Mouse (Mus musculus) hindlimb bud, embryonic 11.5 days (tissue): ENCODE measurements around the gene Spsb1.

Experiments
- DNase-seq: peaks from one replicate; pipeline ENCODE4 v3.0.0-alpha.2; 2012; ENCODE audit warnings: low read depth, low spot score; ENCODE audit errors: extremely low spot score

Spsb1 gene

GRCm38 (mm10) chr4:149986671-149987417 is 32.0 kb upstream of the Spsb1 start:
- no peak for DNase-seq

DNA sequence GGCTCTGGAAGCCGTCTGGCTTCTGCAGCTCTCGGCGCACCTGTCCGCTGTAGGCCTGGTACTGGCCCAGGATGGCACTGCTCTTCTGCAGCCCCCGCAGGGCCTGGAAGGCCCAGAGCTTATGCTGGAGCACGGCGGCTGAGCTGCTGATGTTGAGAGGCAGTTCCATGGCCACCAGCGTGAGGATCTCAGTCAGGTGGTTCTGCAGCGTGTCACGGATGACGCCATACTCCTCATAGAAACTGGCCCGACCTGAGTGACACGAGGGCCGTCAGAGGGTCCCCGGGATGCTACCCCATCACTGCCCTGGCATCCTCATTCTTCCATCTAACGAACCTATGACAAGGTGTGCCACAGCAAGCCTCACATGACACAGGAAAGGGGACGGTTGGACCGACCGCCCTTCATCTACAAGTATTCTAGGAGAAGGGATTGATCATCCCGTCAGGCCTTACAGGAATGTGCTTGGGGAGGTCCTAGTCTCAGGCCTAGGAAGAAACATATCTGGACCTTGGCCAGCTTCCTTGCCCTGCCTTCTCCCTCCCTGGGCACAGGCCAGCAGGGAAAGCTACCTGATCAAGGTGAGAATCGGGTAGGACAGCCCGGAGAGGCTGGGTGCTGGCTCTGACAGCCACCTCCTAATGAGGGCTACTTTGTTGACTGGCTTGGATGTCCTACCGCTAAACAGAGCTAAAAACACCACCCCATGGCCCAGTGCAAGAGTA is 29.2 kb upstream of the Spsb1 start:
- no peak for DNase-seq

DNA sequence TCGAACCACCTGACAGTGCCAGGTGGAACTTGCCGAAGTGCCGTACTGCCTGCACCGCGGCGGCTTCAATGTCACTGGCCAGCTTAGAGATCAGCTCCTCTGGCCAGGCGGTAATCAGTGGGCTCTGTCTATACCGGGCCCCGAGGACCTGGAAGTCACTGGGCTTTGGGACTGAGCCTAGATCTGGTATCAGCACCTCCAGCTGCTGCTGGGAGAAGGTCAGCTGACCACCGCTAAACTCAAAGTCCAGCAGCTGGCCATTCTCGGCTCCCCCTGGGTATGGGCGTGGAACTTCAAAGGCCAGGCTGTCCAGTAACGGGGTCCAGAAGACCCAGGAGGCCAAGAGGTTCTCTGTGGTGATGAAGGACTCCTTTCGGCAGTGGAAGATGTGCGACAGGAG is 27.3 kb upstream of the Spsb1 start:
- DNase-seq = no peak

DNA sequence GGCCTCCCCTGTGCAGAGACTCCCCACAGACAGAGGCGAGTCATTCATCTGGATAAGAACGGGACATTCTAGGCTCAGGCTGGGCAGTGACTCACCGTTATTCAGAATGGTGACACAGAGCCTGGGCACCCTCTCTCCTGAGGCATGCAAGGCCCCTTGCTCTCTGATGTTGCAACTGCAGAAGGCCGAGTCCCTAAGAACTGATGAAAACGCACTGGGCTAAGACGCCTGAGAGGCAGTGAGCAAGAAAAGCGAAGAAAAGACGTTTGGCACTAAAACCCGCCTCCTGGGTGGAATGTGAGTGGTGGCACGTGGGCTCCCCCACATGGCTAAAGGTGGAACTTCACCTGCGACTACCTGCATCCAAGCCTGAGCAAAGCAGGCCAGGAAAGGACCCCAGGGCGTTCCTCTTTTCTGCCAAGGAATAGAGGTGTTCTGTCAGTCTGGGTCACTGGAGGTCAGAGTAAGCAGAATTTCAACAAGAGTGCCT is 25.0 kb upstream of the Spsb1 start:
- DNase-seq = peak; percentile 71

- no peak for DNase-seq
These were observed 24.0 kb upstream of the Spsb1 start for GRCm38 (mm10) chr4:149978820-149979219.

GRCm38 (mm10) chr4:149977801-149978544 is 23.1 kb upstream of the Spsb1 start:
- DNase-seq = no peak

DNA sequence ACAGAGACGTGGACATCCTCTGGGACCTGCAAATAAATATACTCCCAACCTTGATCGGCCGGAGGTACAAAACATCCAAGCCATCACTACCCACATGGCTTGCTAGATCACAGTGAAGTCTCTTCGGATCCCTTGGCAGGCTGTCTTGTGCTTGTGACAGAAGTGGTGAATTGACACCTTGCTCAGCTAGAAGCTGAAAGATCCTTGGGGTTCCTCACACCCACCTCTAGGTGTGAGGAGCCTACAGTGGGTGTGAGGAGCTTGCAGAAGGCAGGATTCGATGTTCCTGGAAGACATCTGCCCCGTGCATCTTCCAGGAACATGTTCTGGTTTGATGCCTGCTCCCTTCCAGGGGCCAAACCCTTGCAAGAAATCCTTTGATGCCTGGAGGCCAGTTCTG is 22.3 kb upstream of the Spsb1 start:
- no peak for DNase-seq

DNA sequence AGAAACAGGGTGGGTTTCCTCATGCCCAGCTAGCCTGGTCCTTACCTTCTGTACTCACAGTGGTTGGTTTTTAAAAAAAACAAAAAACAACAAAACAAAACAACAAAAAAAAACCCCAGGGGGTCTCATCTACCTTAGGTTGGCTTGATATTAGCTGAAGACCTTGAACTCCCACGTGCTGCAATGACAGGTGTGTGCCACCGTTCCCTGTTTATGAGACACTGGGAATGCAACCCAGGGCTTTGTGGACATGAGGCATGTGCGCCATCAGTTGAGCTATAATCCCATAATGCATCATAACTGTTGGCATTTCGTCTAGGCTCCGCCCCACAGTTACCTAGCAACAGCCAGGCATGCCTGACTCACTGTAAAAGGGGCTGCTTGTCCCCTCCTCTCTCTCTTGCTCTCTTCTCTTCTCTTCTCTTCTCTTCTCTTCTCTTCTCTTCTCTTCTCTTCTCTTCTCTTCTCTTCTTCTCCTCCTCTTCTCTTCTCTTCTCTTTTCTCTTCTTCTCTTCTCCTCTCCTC is 20.9 kb upstream of the Spsb1 start:
- no peak for DNase-seq

- no peak for DNase-seq
These were observed 20.4 kb upstream of the Spsb1 start for GRCm38 (mm10) chr4:149975291-149975690.

DNA sequence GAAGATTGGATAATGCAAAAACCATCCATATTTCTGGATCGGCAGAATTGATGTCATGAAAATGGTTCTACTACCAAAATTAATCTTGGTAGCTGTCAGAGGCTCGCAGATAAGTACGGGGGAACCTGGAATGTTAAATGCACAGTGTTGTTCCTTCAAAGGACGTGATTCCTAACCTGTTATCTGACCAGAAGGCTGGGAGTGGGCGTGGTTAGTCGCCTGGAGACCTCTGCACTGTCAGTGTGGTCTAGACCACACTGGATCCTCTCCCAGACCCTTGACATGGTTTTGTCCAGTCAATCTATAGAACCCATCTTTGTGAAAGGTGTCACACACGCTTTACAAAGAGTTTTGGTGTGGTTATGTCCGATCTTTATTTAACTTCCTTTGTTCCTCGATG is 16.6 kb upstream of the Spsb1 start:
- no peak for DNase-seq

GRCm38 (mm10) chr4:149968526-149968925 is 13.7 kb upstream of the Spsb1 start:
- DNase-seq = no peak

DNA sequence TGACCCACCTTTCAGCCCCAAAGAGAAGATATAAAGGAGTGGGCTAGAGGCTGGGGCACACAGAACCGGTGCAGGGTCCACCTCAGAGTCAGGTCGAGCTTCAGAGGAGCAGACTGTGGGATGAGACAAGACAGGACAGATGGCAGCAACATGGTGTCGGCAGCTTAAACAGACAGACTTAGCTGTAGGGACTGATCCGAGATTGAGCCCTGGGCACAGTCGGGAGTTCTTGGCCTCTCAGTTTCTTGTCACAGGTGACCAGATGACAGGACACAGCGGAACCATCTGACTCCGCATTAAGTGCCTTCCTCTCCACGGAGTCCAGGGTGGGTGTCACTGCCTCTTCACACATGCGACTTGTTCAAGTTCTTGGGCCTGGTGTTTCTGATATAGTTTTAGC is 12.1 kb upstream of the Spsb1 start:
- no peak for DNase-seq

GRCm38 (mm10) chr4:149966252-149966651 is 11.4 kb upstream of the Spsb1 start:
- no peak for DNase-seq

DNA sequence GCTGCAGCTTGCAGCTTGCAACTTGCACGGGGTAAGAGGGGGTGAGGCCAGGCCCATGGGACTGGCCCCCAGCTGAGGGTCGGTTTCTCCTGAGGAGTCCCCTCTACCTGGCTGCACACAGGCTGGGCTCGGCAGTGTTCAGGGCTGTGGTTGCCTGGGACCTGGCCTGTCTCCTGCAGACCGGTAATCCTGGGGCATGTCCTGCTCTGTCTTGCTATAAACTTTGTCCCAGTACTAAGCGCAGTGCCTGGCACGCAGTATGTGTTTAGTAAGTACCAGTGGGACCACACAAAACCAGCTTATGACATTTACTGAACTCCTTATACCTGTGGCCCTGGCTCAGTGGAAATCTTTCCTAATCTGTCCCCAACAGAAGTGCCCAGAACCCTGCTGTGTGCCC is 10.8 kb upstream of the Spsb1 start:
- DNase-seq = no peak

GRCm38 (mm10) chr4:149965242-149965641 is 10.4 kb upstream of the Spsb1 start:
- no peak for DNase-seq

GRCm38 (mm10) chr4:149964770-149965169 is 9.9 kb upstream of the Spsb1 start:
- no peak for DNase-seq

- no peak for DNase-seq
These were observed 9.4 kb upstream of the Spsb1 start for GRCm38 (mm10) chr4:149964285-149964684.

DNA sequence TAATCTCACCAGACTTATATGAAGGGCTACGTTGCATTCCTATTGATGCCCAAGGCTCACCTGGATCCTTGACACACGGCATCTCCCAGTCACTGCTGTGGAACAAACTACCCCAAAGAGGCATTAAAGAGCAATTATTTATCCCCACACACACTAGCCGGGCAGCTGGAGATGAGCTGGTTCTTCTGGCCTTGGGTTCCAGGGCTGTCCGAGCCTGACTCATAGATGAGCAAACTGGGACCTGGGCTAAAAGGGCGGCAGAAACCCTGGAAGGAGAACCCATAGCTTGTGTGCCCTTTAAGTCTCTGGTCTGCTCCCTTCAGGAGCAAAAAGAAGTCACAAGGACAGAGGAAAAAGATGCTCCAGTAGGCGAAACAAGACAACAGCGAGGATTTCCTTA is 5.5 kb upstream of the Spsb1 start:
- no peak for DNase-seq

DNA sequence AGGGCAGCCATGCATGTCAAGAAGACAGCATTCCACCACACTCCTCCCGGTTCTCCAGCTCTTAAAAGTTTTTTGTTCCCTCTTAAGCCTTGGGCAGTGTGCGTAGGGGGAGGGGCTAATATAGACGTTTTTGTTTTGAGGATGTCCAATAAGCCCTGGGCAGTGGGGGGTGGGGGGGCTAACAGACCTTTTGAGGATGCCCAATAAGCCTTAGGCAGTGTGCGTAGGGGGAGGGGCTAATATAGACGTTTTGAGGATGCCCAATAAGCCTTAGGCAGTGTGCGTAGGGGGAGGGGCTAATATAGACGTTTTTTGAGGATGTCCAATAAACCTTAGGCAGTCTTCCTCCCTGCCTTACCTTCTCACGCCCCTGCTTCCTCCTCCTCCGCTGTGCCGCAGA is 5.0 kb upstream of the Spsb1 start:
- no peak for DNase-seq

DNA sequence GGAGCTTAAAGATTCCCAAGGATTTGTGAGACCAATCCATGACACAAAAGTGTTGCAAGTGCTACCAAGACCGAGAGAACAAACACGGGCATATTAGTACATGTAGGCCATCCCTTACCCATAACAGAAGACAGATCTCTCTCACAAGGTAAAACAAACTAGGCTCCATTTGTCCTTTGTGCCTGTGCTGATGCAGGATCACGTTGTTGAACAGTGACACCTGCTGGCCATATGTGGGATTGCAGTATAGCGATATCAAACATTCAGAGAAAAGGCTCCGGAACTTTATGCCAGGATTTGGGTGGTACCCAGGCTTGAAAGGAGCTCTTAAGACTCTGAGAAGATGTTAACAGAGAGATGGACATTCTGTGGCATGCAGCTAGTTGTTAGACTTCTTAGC is 3.7 kb upstream of the Spsb1 start:
- peak; percentile 95 for DNase-seq

DNA sequence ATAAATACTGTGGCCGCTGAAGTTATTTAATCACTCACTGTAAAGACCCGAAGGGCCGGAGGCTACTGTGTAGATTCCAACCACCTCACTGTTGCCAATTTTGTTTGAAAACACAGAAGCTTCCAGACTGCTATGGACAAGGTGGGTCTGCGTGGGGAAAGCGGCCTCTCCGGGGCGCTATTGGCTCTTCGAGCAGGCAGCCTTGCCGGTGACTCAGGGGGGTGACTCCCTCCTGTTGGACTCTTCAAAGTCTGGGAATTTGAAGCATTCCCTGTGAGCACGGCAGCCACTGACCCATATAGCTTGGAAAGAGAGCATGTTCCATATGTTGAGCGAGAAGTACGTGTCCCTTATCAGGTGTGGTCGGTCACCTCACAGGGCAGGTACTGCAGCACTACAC is 1.2 kb upstream of the Spsb1 start:
- no peak for DNase-seq

DNA sequence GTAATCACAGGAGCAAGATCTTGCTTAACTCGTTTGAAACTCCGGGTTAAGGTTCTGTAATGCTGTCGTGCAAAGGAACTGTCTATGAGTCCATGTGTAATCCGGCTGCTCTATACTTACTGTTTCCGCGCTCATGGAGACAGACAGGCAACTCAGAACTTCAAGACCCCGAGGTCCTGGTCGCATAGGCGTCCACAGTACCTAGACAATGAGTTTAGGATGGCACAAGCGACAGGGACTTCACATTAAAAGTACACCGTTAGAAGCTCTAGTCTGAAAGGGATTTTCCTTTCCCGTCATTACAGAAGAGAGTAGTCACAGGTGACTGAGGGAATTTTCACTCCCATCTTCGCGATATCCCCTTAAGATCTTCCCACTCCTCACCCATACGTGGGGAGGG is 788 bp upstream of the Spsb1 start:
- no peak for DNase-seq
